Mouse (Mus musculus) left cerebral cortex, adult 18-20 months (tissue): Measurements from ENCODE around the gene Mucl3. TPM values are rescaled to one million over a fixed set of nuclear protein-coding genes. Genes with fewer than 3 reads are reported as not detected.

Experiments
- DNase-seq, 2 experiments: peaks; one replicate each; pipeline ENCODE4 v3.0.0; 2021 to 2022; ENCODE audit warnings: low spot score in 2 of 2, mixed read lengths in 1 of 2
- total RNA-seq, 2 experiments: library from RNA; stranded (reverse); gene quantifications; 2 replicates each; pipeline ENCODE4 v1.2.3; 2021

The Mucl3 gene
- total RNA-seq, 2 experiments from 2014 or later: not detected

- DNase-seq: peak; percentile 81 to 83
Measured at GRCm38 (mm10) chr17:35635699-35636111, 7.8 kb downstream of the Mucl3 start.

DNA sequence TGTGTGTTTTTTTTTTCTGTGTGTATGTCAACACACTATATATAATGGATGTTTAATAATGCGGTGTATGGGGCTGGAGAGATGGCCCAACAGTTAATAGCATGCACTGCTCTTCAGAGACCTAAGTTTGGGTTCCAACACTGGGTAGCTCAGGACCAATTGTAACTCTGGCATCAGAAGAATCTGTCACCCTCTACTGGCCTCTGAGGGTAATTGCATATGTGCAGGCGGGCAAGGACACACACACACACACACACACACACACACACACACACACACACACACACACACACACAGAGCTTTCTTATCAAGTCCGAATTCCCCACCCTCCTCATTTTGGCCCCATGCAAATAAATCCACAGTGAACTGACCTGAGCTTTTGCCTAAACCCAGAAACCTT lies 8.3 kb downstream of the Mucl3 start:
- DNase-seq: peak in 1 of 2 experiments; percentile 12

DNA sequence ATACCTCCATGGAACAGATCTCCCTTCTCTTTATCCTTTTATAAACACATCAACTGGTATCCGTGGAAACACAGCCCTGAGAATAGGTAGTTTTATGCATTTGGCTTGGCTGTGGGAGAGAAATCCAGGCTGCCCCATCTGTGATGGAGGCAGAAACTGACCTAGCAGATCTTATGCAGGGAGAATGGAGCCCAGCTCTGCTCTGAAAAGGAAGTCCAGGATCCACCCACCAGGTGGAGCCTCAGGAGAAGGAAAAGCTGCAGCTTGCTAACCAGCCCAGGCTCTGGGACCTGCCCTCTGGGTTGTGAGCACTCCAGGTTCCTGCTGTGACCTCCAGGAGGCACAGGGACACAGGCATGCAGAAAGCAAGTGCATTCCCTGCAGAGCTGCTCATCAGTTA lies 9.5 kb downstream of the Mucl3 start:
- DNase-seq: peak; percentile 59 to 73

DNA sequence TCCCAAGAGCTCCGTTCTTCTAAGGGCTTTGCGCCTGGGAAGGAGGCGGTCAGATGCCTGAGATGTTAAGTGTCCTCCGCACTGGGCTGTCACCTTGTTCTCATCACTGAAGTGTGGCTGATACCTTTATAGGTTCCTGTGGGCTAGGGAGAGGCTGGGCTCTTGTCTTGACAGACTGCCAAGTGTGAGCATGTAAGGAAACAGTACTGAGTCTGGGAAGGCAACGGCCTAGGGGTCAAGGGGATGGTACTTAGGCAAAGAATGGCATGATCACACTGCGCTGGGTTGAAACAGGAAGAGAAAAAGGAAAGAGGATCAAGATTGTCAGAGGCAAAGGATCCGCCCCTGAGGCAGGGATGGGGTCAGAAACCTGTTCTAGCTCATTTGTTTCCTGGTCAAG lies 17.0 kb downstream of the Mucl3 start, which contains the start of gene Gm9573:
Gene Gm9573 (minus strand): TSS at position 101 of the 400 bp plus-strand sequence.
- DNase-seq: no peak

GRCm38 (mm10) chr17:35617127-35617526 lies 26.4 kb downstream of the Mucl3 start:
- no peak for DNase-seq

GRCm38 (mm10) chr17:35601736-35602354 lies 41.6 kb downstream of the Mucl3 start:
- DNase-seq: no peak

DNA sequence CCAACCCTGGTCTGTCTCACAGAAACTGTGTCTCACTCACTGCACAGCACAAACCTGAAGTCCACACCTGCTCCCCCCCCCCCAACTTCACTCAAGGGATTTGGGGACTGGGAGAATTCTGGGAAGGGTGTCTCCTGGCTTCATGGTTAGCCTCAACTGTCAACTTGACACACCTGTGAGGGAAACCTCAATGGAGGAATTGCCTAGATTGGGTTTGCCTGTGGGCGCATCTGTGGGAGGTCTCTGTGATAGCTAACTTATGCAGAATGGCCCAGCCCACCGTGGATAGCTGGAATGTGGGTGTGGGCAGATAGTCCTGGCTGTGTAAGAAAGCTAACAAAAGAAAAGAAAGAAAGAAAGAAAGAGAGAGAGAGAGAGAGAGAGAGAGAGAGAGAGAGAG lies 42.2 kb downstream of the Mucl3 start, which contains the start of gene Sfta2:
Gene Sfta2 (plus strand): TSS at position 301 of the 400 bp plus-strand sequence.
- no peak for DNase-seq

DNA sequence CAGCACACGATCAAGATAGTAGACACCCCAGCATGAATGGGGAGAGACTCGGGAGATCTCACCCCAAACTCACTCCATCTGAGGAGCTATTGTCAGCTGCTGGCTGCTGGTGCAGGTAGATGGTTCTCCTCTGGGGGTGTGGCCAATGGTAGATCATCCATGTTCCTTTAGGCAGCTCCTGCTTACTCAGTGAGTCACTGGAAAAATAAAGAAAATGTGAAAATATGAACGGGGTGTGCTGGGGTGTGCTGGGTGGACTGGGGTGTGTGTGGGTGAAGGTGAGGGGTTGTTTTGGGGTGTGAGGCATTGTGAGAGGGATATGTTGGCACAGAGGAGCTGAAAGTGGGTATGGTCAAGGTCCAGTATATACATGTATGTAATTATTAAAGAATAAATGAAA lies 46.1 kb downstream of the Mucl3 start:
- no peak for DNase-seq

DNA sequence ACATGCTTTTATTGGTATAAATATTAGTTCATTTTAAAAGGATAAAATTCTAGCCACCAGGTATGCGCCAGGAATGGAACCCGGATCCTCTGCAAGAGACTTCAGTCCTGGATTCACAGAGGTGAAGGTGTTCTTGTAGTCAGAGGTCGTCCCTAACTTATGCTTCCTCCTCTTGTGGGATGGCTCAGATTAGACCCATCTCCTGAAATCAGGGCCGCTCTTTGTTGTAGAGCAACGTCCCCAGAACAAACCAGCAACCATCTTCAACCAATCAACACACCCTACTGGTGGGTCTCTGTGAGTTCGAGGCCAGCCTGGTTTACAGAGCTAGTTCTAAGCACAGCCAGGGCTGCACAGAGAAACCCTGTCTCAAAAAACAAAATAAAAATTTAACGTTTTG lies 49.0 kb downstream of the Mucl3 start:
- no peak for DNase-seq

DNA sequence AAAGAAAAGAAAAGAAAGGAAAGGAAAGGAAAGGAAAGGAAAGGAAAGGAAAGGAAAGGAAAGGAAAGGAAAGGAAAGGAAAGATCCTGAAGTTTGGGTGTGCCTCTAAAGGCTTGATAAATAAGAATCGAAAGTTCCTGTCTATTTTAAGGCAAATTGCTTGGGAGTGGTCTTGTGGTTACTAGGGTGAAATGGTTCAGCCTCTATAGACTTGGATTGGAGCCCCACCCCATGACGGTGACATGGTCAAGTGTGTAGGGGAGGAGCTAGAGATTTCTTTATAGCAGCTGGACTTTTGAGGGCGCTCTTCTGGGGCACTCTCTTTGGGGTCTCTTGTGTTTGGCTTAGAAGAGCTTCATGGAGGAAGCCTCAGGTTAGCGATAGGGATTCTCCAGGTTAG lies 49.7 kb downstream of the Mucl3 start:
- no peak for DNase-seq

- DNase-seq: no peak
Measured at GRCm38 (mm10) chr17:35592131-35592530, 51.4 kb downstream of the Mucl3 start.

DNA sequence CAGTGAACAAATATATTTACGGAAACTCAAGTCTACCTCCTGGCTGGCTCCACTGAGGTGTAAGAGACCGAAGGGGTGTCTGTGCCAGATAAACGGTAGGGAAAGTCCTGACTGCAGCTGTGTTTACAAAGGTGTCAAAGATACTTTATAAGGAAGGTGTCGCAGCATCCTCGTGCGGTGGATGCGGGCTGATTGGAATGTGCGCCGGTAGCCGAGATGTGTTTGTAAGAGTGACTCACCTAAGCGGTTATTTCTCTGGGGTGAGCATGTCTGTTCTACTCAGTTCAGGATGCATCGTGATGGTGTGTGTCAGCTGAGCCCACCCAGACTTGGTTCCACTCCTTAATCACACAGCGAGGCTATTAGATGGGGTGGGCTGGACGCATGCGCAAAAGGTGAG lies 51.8 kb downstream of the Mucl3 start:
- DNase-seq: no peak

DNA sequence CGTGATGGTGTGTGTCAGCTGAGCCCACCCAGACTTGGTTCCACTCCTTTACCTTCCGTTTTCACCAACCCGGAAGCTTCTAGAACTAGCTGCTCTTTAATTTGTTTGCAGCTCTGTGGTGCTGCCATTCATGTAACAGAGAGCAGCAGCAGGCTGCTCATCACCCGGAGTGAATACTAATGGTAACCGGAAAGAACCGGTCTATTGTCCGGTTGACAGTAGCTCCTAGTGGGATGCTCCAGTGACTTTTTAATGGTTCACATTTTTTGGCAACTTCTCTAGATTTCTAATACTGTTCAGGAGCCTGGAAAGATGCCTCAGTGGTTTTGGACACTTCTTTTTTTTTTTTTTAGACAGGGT lies 52.3 kb downstream of the Mucl3 start:
- DNase-seq: no peak

DNA sequence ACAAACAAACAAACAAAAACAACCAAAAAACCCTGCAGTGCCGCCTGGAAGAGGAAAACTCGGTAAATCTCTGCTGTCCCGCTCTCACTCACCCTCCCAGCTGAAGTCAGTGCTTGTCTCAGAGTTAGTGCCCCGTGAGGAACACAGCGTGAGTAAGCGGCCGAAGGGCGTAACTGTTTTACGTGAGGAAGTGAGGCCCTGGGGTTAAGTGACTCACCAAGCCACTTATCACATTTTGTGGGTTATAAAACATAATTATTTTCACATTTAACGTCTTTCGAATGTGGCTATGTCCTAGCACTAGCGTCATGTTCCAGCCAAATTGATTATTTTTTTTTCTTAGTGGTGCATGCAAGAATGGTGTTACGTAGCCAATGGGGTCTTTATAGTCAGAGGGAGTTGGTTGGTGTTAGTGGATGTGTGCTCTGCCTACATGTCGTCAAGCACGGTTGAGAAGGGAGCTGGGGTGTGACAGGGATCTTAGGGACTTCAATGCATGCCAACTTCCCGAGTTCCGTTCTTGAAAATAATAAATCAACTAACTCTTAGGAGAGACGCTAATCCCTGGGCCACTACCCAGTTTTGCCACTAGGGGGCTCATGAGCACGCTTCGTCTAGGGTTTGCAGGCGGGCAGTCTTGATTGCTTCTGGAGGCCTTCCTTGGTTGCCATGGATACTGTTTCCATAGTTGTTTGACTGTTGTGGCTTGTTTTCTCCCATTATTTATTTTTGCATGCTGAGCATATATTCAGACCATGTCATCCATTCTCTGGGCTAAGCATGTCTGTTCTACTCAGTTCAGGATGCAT lies 52.9 kb downstream of the Mucl3 start:
- peak; percentile 76 to 87 for DNase-seq

DNA sequence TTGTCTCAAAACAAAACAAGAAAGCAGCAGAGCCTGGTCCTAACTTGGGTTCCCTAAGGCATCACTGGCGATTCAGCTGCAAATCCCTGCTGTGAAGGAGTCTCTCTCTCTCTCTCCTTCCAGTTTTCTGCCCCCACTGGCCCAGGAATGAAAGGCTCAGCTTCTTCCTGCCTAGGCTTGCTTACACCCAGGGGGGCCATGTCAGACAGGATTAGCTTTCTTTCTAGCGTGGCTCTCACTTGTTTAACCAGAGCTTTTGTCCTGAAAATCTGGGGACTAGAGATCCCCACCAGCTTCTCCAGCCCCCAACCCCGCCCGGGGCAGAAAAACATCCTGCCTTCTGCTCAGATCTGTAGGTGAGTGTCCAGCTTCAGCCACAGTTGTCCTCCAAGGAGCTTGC lies 55.1 kb downstream of the Mucl3 start:
- no peak for DNase-seq

- DNase-seq: no peak
Measured at GRCm38 (mm10) chr17:35587291-35587690, 56.2 kb downstream of the Mucl3 start.

Other genes starting within 250 kb of the Mucl3 start
- 1 to 10 TPM in 1 of 2 experiments, under 1 TPM in 1; 0.96 to 1.4 TPM for gene H2-Q6, start 218.8 kb downstream of the Mucl3 start, total RNA-seq
- 1 to 10 TPM in 1 of 2 experiments, under 1 TPM in 1; 0.53 to 1.4 TPM for gene H2-Q7, start 204.5 kb downstream of the Mucl3 start, total RNA-seq
- gene H2-Q10, start 173.6 kb downstream of the Mucl3 start, total RNA-seq: under 1 TPM; 0.33 to 0.46 TPM
- not detected for gene Pou5f1, start 137.7 kb downstream of the Mucl3 start, total RNA-seq
- 10 to 100 TPM; 10.1 to 13.7 TPM for gene Tcf19, start 126.9 kb downstream of the Mucl3 start, total RNA-seq
- gene Cchcr1, start 126.6 kb downstream of the Mucl3 start, total RNA-seq: 10 to 100 TPM; 14.2 to 16.2 TPM
- under 1 TPM; 0.44 to 0.84 TPM for gene Psors1c2, start 110.5 kb downstream of the Mucl3 start, total RNA-seq
- gene Cdsn, start 91.6 kb downstream of the Mucl3 start, total RNA-seq: 1 to 10 TPM in 1 of 2 experiments, under 1 TPM in 1; 1.00 to 1.7 TPM
- not detected for gene 2300002M23Rik, start 76.2 kb downstream of the Mucl3 start, total RNA-seq
- gene Sfta2, start 42.1 kb downstream of the Mucl3 start, total RNA-seq: not detected
- not detected for gene Gm9573, start 17.1 kb downstream of the Mucl3 start, total RNA-seq
- 10 to 100 TPM; 34.3 to 35.1 TPM for gene Vars2, start 23.9 kb upstream of the Mucl3 start, total RNA-seq
- gene Gtf2h4, start 30.0 kb upstream of the Mucl3 start, total RNA-seq: 10 to 100 TPM; 26.7 to 37.5 TPM
- 10 to 100 TPM; 49.0 to 51.5 TPM for gene Ddr1, start 60.9 kb upstream of the Mucl3 start, total RNA-seq
- gene Ier3, start 178.0 kb upstream of the Mucl3 start, total RNA-seq: 10 to 100 TPM; 16.0 to 21.3 TPM
- gene Flot1, start 179.5 kb upstream of the Mucl3 start, total RNA-seq: 100 to 1,000 TPM; 127 to 158 TPM
- 100 to 1,000 TPM; 442 to 465 TPM for gene Tubb5, start 194.6 kb upstream of the Mucl3 start, total RNA-seq
- 10 to 100 TPM; 17.6 to 17.7 TPM for gene Mdc1, start 197.8 kb upstream of the Mucl3 start, total RNA-seq
- 1 to 10 TPM; 2.0 to 2.6 TPM for gene Nrm, start 217.6 kb upstream of the Mucl3 start, total RNA-seq
- 1 to 10 TPM; 8.9 to 9.1 TPM for gene Ppp1r18, start 221.9 kb upstream of the Mucl3 start, total RNA-seq
- gene Dhx16, start 236.1 kb upstream of the Mucl3 start, total RNA-seq: 10 to 100 TPM; 30.6 to 32.3 TPM